Mouse (Mus musculus) ES-E14 (cell line): ENCODE data around the gene Kirrel3.

Experiments used
- CHD2 ChIP-seq: IDR thresholded peaks from 2 replicates; pipeline ENCODE4 v1.6.1; 2014; ENCODE audit warnings: mild to moderate bottlenecking, low read depth, low read length, inconsistent platforms
- HCFC1 ChIP-seq: IDR thresholded peaks from 2 replicates; pipeline ENCODE4 v1.6.1; 2012; ENCODE audit warnings: low read length, inconsistent platforms, borderline replicate concordance; ENCODE audit not compliant: insufficient read depth
- MAFK ChIP-seq: IDR thresholded peaks from 2 replicates; pipeline ENCODE4 v1.6.1; 2014; ENCODE audit warnings: mild to moderate bottlenecking, low read depth, low read length, inconsistent platforms; ENCODE audit not compliant: insufficient read depth
- ZC3H11A ChIP-seq: IDR thresholded peaks from 2 replicates; pipeline ENCODE4 v1.6.1; 2012; ENCODE audit warnings: low read depth, mild to moderate bottlenecking, inconsistent platforms, low read length, borderline replicate concordance
- ZNF384 ChIP-seq: IDR thresholded peaks from 2 replicates; pipeline ENCODE4 v1.6.1; 2012; ENCODE audit warnings: low read depth, low read length, inconsistent platforms

- TF ChIP-seq ZC3H11A (no peak), CHD2 (no peak), HCFC1 (no peak), ZNF384 (no peak), MAFK (no peak)
These were observed 37.2 kb upstream of the Kirrel3 start for GRCm38 (mm10) chr9:34448467-34448866.
